Mouse (Mus musculus): ENCODE measurements at regions not wholly inside any gene's neighbourhood (a gene's known extent, or its start where the extent isn't known, plus 50 kb on each side); places are given as distances from the start of the nearest gene placed in this dataset.
A peak's percentile ranks its signal among the peaks of the same experiment; 100 is the strongest.

- no peak for DNase-seq
Measured at GRCm38 (mm10) chr1:28229611-28230010, 550.4 kb downstream of the Gm597 start.

- peak; percentile 83 to 92 for DNase-seq
Measured at GRCm38 (mm10) chr1:28214243-28215038, 565.6 kb downstream of the Gm597 start.

All from cerebellum, adult 18-20 months (tissue).